Mouse (Mus musculus): ENCODE data around the gene Angel1. TPM values are rescaled to one million over a fixed set of nuclear protein-coding genes. Genes with fewer than 3 reads are reported as not detected.

Gene Angel1
- polyA plus RNA-seq, 1 experiment from 2014 or later: 15.2 TPM

DNA sequence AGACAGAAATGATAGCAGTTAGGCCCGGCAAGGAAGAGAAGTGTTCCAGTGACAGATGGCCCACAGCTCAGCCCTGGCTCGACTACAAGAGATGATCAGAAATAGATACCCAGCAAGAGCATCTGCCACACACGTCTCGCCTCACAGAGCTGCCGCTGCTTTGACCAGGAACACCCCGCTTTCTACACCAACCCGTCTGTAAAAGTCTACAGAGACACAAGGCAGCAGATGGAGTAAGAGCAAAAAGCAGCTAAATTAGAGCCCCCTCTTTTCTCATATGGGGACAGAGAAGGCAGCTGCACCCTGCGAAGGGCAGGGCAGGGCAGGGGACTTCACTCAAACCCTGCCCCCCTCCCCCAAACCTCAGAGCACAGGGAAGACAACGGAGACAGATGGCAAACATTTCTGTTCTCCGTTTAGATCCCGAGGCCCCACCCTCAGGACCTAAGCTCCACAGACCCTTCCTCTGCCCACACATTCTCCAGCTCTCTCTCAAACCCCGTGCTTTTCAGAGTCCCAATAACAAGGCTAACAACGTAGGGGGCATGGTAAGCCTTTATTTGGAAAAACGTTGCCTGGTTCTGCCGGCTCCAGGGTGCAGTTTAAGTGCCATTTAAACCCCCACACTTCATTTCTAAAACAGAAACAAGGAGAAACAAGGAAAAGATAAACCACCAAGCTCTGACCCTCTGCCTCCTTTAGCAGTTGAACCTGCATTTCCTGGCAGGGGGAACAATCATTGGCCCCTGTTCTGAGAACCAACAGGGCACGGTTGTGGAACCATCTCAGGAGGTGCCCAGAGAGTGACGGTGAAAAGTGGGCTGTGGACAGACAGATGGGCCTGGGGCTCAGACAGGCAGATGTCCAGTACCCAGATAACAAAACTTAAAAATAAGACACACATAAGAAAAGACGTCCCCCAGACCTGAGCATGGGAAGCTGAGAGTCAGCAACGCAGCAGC is 26.0 kb downstream of the Angel1 start:
- Histone ChIP-seq H3K27me3 (ENCODE audit: poor library complexity, severe bottlenecking) (no peaks in the 10 kb centered on the region), H3K27ac (peak overlapping the region; percentile 70), H3K9me3 (peaks cover 12% of the 10 kb centered on the region; the same call in 1 of the 2 replicates), H3K36me3 (replicated peaks) (peaks cover 43% of the 10 kb centered on the region), H3K4me3 (no peak overlapping the region), H3K4me1 (peaks cover 37% of the 10 kb centered on the region)
- 43% methylated on average over 19 of the region's 19 CpGs for WGBS
- DNase-seq (ENCODE audit: extremely low spot score, low spot score): no peak

GRCm38 (mm10) chr12:86698537-86698936 is 27.7 kb downstream of the Angel1 start:
- Histone ChIP-seq H3K27ac (0 out of 2 replicates have a peak overlapping the region, but pooled peaks have one; percentile 56), H3K4me1 (peaks cover 37% of the 10 kb centered on the region), H3K27me3 (ENCODE audit: poor library complexity, severe bottlenecking) (no peaks in the 10 kb centered on the region), H3K36me3 (replicated peaks) (peaks cover 50% of the 10 kb centered on the region), H3K4me3 (no peak overlapping the region), H3K9me3 (peaks cover 12% of the 10 kb centered on the region; the same call in 1 of the 2 replicates)
- DNase-seq (ENCODE audit: extremely low spot score, low spot score): no peak

DNA sequence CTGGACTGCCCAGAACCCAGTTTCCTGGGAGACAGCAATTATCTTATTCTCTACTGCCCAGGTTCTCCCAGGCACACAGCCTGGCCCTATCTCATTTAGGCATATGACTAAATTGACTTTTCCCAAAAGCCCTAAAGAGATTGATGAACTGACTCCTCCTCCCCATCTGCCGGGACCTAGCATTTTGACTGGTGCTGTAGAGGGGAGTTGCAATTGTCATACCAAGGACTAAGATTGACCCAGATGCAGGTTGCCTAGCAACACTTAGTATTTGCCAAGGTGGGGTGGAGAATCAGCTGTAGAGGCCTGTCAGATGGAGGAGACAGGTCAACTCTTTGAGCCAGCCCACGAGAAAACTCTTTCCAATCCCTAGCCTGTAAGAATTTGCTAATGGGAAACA is 28.3 kb downstream of the Angel1 start:
- Histone ChIP-seq H3K36me3 (replicated peaks) (peaks cover 45% of the 10 kb centered on the region), H3K4me3 (no peak overlapping the region), H3K27me3 (ENCODE audit: poor library complexity, severe bottlenecking) (no peaks in the 10 kb centered on the region), H3K4me1 (peaks cover 37% of the 10 kb centered on the region), H3K27ac (no peak overlapping the region), H3K9me3 (peaks cover 12% of the 10 kb centered on the region; the same call in 1 of the 2 replicates)
- no peak for DNase-seq (ENCODE audit: extremely low spot score, low spot score)
- 86% methylated on average over 2 of the region's 2 CpGs for WGBS

DNA sequence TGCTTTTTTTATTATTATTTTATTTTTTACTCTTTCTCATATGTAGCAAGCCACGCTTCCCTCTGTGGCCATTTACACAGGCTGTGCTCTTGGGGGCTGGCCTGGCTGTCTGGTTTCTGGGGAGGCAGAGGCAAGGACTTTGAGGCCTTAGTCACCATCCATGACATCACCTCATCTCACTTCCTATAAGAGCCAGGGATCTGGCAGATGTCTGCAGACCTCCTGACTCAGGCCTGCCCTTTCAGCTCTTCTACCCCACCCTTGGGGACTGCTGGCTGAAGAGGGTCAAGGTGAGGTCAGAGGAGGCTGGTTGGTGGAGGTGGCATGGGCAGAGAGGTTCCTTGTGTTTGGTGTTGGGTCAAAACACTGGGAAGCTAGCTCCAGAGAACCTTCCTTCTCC is 31.8 kb downstream of the Angel1 start:
- no peak for DNase-seq (ENCODE audit: extremely low spot score, low spot score)
- Histone ChIP-seq H3K36me3 (replicated peaks) (peaks cover 68% of the 10 kb centered on the region), H3K9me3 (peaks cover 12% of the 10 kb centered on the region; the same call in 1 of the 2 replicates), H3K4me1 (peaks cover 18% of the 10 kb centered on the region), H3K4me3 (no peak overlapping the region), H3K27ac (no peak overlapping the region), H3K27me3 (ENCODE audit: poor library complexity, severe bottlenecking) (no peaks in the 10 kb centered on the region)
- WGBS: 93% methylated on average over 1 of the region's 1 CpGs

DNA sequence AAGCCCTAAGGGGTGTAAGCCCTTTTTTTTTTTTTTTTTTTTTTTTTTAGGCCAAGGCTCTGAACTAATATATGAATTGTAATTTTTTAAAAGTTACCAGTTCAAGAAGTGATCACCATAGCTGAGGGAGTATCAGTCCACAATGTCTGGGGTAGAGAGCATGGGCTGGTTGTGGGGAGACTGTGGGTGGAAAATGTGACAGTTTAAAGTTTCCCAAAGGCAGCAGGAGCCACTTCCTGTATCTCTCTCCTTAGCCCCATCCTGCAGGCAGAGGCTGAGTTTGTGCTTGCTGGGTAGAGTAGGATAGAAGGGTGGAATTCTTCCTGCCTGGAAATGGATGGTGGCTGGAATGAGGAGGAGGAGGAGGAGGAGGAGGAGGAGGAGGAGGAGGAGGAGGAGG is 32.9 kb downstream of the Angel1 start:
- peaks cover 12% of the 10 kb centered on the region; the same call in 1 of the 2 replicates for H3K9me3 ChIP-seq
- DNase-seq (ENCODE audit: extremely low spot score, low spot score): no peak
- H3K36me3 ChIP-seq (replicated peaks): peaks cover 78% of the 10 kb centered on the region
- no peak overlapping the region for H3K4me3 ChIP-seq
- H3K27me3 ChIP-seq (ENCODE audit: poor library complexity, severe bottlenecking): no peaks in the 10 kb centered on the region
- H3K4me1 ChIP-seq: peaks cover 10% of the 10 kb centered on the region
- no peak overlapping the region for H3K27ac ChIP-seq

DNA sequence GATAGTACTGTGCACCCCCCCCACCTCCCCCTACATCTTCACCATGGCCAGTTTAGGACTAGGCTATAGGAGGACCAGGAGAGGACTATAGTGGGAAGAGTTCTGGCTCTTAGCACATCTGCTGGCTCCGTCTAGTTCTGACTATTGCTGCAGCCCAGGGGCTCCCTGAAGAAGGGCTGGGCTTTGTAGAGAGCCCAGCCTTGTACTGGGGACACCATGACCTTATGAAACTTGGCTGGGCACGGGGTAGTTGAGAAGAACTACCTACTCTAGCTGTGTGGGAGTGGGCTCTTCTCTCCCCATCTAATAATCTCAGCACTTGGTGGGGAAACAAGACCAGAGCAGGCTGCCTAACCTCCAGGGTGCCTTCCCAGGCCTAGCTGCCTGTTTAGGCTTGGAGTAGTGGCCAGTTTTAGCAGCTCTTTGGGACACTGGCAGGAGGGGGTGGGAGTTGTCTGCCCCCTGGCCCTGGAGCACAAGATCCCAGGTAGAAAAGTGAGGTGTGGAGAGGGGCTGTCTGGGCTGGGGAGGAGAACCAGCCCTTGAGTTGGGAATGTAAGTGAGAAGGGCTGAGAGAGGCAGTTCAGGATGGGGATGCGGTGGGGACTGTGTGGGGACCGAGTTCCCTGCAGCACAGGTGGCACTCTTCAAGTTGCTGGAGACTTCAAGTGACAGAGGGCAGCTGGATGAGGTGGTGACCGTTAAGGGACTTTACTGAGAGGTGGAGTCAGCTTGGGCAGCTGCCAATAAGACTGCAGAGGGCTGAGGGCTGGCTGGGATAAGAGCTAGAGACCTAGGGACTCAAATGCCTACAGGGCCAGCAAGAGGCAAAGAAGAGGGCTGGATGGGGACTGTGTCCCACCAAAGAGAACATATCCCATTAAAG is 33.5 kb downstream of the Angel1 start:
- H3K4me1 ChIP-seq: peaks cover 13% of the 10 kb centered on the region
- no peak for DNase-seq (ENCODE audit: extremely low spot score, low spot score)
- peaks cover 85% of the 10 kb centered on the region for H3K36me3 ChIP-seq (replicated peaks)
- no peaks in the 10 kb centered on the region for H3K27me3 ChIP-seq (ENCODE audit: poor library complexity, severe bottlenecking)
- 65% methylated on average over 5 of the region's 5 CpGs for WGBS
- H3K4me3 ChIP-seq: no peak overlapping the region
- H3K9me3 ChIP-seq: peaks cover 8% of the 10 kb centered on the region; the same call in 1 of the 2 replicates
- H3K27ac ChIP-seq: no peak overlapping the region

DNA sequence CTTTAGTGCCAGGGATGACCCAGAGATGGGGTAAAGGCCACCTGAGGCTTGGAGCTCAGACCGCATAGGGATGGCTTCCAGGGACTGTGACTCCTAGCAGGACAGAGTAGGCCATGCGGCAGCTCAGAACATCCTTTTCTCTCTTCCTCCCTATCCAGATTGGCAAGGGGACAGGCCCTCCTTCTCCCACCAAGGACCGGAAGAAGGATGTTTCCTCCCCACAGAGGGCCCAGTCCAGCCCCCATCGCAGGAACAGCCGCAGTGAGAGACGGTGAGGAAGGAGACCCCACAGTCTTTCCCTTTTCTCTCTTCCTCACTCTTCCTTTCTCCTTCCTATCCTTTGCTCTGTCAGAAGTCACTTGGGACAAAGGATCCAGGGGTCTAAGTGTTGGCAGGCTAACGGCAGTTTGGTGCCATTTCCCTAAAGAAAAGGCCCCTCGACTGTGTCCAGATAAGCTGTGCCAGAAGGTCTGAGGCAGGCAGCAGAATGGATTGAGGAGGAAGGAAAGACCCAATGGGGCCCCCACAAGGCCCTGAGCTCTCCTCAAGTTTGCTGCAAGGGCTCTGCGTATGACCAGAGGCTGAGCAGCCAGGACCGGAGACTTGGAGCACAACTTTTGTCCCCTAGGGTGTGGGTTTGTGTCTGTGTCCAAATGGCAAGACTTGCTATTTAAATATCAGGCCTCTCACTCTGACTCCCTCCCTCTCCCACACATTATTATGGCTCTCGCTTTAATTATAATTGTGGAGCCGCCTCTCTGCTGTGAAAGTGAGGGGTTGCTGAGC is 35.4 kb downstream of the Angel1 start:
- Histone ChIP-seq H3K4me1 (peaks cover 21% of the 10 kb centered on the region), H3K27ac (peak overlapping the region; percentile 44; the same call in 1 of the 2 replicates), H3K27me3 (ENCODE audit: poor library complexity, severe bottlenecking) (no peaks in the 10 kb centered on the region), H3K4me3 (no peak overlapping the region), H3K36me3 (replicated peaks) (peaks cover 88% of the 10 kb centered on the region), H3K9me3 (no peaks in the 10 kb centered on the region)
- DNase-seq (ENCODE audit: extremely low spot score, low spot score): no peak
- WGBS: 86% methylated on average over 12 of the region's 12 CpGs

- Histone ChIP-seq H3K4me1 (peaks cover 24% of the 10 kb centered on the region), H3K27ac (no peak overlapping the region), H3K4me3 (no peak overlapping the region), H3K27me3 (ENCODE audit: poor library complexity, severe bottlenecking) (no peaks in the 10 kb centered on the region), H3K9me3 (no peaks in the 10 kb centered on the region), H3K36me3 (replicated peaks) (peaks cover 88% of the 10 kb centered on the region)
- WGBS: 97% methylated on average over 27 of the region's 27 CpGs
- DNase-seq (ENCODE audit: extremely low spot score, low spot score): no peak
Measured at GRCm38 (mm10) chr12:86688917-86689316, 37.3 kb downstream of the Angel1 start.

DNA sequence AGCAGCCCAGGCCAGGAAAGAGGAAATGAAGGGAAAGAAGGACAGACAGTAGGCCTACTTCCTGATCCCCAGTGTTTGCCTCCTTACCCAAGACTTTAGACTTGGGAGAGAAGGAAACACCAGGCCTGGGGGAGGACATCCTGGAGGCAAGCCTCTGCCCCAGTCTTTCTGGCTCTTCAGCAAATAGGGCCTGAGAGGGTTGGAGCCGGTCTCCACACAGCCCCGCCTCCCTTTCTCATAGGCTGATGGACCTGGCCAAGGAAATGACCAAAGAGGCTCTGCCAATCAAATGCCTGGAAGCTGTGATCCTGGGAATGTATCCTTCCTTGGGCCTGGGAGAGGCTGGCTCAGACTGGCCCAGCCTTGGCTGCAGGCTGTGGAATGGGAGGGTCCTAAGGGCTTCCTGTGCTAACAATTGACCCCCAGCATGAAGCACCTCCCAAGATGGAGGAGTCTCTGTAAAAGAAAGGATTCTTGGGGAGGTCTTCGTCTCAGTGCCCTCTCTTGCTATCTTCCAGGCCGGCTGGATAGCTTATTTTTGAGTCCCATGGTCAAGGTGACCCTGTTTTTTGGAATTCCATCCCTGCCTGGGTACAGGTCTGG is 38.2 kb downstream of the Angel1 start:
- 78% methylated on average over 4 of the region's 4 CpGs for WGBS
- DNase-seq (ENCODE audit: extremely low spot score, low spot score): no peak
- no peak overlapping the region for H3K4me3 ChIP-seq
- H3K4me1 ChIP-seq: peaks cover 31% of the 10 kb centered on the region
- peaks cover 96% of the 10 kb centered on the region for H3K36me3 ChIP-seq (replicated peaks)
- H3K9me3 ChIP-seq: no peaks in the 10 kb centered on the region
- H3K27me3 ChIP-seq (ENCODE audit: poor library complexity, severe bottlenecking): no peaks in the 10 kb centered on the region
- H3K27ac ChIP-seq: 0 out of 2 replicates have a peak overlapping the region, but pooled peaks have one; percentile 3

DNA sequence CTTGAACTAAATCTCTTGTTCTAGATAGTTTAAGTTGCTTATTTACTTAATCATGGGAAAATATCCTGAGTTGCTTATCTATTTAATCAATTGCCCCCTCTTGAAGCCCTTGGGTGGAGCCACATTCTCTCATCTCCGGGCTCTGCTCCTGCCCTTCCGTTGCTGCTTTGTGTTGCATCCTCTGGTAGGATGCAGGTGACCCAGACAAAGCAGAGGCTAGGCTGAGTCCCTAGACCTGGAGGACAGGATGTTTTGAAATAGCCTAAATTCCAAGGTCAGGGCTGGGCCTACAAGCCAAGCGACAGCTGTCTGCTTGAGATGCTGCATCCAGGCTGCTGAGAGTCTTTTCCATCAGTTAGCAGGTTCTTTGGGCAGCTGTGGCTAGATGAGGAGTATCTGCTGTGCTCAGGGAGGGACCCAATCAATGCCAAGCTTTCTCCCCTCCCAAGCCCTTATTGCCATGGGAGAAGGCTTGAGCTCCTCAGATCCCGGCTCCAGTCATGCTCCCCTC is 38.8 kb downstream of the Angel1 start:
- Histone ChIP-seq H3K4me1 (peaks cover 37% of the 10 kb centered on the region), H3K27me3 (ENCODE audit: poor library complexity, severe bottlenecking) (no peaks in the 10 kb centered on the region), H3K4me3 (no peak overlapping the region), H3K36me3 (replicated peaks) (peaks cover 96% of the 10 kb centered on the region), H3K9me3 (no peaks in the 10 kb centered on the region), H3K27ac (0 out of 2 replicates have a peak overlapping the region, but pooled peaks have one; percentile 3)
- DNase-seq (ENCODE audit: extremely low spot score, low spot score): no peak
- 78% methylated on average over 4 of the region's 4 CpGs for WGBS

- no peak for DNase-seq (ENCODE audit: extremely low spot score, low spot score)
- Histone ChIP-seq H3K4me3 (no peak overlapping the region), H3K36me3 (replicated peaks) (peaks cover 90% of the 10 kb centered on the region), H3K27me3 (ENCODE audit: poor library complexity, severe bottlenecking) (no peaks in the 10 kb centered on the region), H3K9me3 (no peaks in the 10 kb centered on the region), H3K27ac (peak overlapping the region; percentile 9; the same call in 1 of the 2 replicates), H3K4me1 (peaks cover 45% of the 10 kb centered on the region)
- 60% methylated on average over 13 of the region's 13 CpGs for WGBS
Measured at GRCm38 (mm10) chr12:86686551-86687330, 39.5 kb downstream of the Angel1 start.
